Mouse (Mus musculus) lung, postnatal 25 days (tissue): ENCODE data around the gene Gm49388.
"Not testable (repeated sequence)": the region's sequence is repeated elsewhere in the genome, so short reads cannot be mapped to it uniquely, and the experiment has no call there.

Experiments
- DNase-seq: peaks from one replicate; pipeline ENCODE4 v3.0.0; 2022; ENCODE audit warnings: low spot score

The Gm49388 gene

GRCm38 (mm10) chr7:127768346-127768996 is 16.9 kb upstream of the Gm49388 start:
- peak; percentile 16 for DNase-seq

GRCm38 (mm10) chr7:127768997-127769593 is 16.3 kb upstream of the Gm49388 start:
- peak; percentile 98 for DNase-seq

DNA sequence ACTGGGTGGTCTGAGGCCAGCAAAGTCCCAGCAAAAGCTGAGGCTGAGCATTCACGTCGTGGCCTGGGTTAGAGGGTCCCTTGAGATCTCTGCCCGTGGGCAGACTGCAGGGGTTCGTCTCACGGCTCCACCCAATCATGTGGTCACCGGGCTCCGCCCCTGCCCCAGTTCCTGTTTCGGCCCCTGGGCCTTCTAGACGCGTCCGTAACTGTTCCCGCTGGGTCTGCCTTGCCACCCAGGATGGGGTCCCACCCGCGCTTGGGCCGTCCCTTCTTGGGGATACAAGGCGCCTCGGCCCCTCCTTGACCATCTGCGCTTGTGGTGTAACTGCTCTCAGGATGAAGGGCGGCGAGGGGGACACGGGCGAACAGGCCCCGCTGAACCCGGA is 15.8 kb upstream of the Gm49388 start, which contains the start of gene Orai3:
Gene Orai3, plus strand, starts transcription at position 165 of the 388 bp plus-strand sequence.
- DNase-seq: peak; percentile 92

DNA sequence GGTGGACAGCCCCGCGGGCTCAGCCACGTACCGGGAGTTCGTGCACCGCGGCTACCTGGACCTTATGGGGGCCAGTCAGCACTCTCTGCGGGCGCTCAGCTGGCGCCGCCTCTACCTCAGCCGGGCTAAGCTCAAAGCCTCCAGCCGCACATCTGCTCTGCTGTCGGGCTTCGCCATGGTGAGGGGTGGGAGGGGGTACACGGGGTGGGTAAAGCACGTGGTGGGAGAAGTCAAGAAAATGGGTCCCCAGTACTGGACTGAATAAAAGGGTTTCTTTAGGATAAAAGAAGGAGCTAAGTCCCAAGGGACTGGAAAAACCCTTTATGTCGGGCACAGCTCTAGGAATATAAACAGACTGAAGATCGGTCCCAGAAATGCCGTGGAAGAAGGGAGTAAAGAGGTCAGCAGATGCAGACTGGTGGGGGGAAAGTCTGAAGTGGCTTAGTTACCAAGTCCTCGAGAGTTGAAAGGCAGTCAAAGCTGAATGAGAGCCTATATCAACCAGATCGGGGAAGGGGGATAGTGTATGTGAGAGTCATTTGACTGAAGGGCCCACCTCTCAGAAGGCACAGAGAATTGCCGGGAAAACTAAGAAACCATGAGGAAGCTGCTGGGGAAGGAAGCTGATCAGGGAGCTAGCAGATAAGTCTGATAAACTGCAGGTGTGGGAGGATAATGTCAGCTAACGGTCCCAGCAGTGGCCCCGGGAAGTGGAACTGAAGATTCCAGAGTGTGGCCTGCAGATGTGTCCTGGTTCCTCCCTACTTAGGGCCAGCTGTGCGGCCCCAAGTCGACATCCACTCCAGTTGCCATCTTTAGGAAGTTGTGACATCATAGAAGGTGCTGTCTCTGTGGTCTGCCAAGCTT is 15.1 kb upstream of the Gm49388 start:
- no peak for DNase-seq

GRCm38 (mm10) chr7:127771262-127771661 is 14.1 kb upstream of the Gm49388 start:
- DNase-seq: no peak

DNA sequence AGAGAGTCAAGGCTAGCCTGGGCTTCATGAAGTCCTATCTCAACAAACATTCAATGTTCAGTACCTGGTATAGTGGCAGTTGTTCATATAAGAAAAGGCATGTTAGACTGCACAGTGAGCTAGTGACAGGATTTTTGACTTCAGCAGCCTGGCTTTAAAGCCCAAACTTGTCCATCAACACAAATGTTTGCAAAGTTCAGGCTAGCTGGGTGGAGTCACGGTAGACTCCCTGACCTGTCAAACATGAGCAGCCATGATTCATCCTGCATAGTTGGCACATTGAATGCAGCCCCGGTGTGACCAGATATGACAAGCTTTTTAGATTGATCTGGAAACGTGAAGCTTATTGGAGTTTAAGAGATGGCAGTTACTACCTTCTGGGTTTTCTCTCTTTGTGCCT is 13.3 kb upstream of the Gm49388 start:
- no peak for DNase-seq

DNA sequence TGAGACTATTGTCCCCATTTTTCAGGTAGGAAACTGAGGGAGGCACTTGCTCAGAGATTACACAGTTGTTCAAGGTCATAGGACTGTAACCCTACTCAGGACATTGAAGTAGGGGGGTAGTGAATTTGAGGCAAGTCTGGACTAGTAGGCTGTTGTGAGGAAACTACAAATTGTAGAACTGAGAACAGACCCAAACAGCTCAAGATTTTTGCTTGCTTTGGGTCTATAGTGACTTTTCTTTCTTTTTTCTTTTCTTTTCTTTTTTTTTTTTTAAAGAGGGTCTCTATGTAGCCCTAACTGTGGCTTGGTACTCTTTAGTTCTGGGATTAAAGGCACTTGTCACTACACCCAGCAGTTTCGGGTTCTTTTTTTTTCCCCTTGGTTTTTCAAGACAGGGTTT is 12.9 kb upstream of the Gm49388 start:
- no peak for DNase-seq

GRCm38 (mm10) chr7:127773664-127774384 is 11.6 kb upstream of the Gm49388 start:
- peak; percentile 62 for DNase-seq

- not testable (repeated sequence) for DNase-seq
These were observed 9.6 kb upstream of the Gm49388 start for GRCm38 (mm10) chr7:127775837-127776236.

GRCm38 (mm10) chr7:127776426-127776825 is 9.0 kb upstream of the Gm49388 start, which contains the start of gene Setd1a:
Gene Setd1a (plus strand): TSS chr7:127776670.
- DNase-seq: peak; percentile 88

DNA sequence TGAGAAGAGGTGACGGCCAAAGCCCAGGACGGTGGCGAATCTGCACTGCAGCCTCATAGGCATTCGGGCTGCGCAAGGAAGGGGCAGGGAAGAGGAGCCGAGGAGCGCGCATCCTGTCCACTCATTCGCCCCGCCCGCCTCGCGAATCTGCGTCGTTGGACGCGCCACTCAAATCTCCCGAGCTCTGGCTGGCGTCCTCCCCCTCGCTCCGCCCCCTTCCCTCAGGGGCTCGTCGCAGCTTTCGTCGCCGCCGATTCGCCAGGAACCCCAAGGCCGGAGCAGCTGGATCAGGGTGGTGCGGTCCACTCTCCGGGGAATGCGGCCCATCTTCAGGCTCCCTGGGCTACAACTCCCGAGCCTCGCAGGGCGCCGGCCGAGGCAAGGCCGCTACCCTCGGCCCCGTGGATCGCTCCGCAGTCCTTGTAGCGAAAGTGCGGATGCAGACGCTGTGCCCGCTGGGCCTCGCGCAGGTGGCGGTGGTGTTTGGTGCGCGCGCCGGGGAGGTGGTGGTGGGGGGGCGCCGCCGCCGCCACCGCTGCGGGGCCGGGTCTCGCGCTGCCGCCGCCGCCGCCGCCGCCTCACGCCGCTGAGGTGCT is 8.4 kb upstream of the Gm49388 start:
- peak; percentile 97 for DNase-seq

DNA sequence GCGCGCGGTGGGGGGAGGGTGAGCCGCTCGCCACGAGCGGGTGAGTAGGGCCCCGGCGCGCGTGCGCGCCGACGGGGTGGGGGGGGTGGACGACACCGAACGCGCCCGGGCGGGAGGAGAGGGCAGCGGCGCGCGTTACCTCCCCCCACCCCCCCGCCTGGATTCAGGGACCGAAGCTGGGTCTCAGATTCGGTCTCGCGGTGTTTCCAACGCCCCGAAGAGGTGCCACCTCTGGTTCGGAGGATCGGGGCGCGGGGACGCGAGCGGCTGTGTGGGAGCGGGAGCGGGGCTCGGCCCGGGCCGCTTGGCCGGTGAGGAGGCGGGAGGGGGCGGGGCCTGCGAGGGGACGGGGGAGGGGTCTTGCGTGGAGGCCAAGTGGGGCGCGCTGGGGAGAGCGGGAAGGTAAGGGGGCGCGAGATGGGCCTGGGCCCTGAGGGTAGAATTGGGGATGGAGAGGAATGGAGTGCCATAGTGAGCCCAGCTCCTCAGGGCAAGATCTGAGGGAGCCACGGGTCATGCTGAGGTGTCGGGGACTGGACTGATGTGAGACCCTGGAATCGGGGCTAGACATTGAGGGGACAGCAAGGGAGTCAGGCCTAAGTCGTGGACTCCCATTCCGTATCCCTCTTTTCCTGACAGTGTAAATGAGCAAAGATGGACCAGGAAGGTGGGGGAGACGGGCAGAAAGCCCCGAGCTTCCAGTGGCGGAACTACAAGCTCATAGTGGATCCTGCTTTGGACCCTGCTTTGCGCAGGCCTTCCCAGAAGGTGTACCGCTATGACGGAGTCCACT is 7.7 kb upstream of the Gm49388 start:
- peak; percentile 16 for DNase-seq

DNA sequence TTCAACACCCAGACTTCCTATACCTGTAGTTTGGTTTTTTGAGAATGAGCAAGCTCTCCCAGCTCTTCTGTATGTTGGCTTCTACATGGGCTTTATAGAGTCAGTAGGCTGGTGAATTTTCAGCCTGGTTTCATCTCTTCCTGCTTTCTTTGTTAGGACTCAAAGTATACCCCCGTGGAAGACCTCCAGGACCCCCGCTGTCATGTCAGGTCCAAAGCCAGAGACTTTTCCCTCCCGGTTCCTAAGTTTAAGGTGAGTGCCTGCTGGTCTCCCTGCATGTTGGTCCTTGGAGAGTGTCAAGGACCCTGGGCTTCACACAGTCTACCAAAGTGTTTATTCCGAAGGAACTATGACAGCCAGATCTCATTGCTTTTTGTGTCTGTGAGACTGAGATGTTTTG is 7.1 kb upstream of the Gm49388 start:
- no peak for DNase-seq

GRCm38 (mm10) chr7:127797076-127797845 is 11.9 kb downstream of the Gm49388 start:
- no peak for DNase-seq

GRCm38 (mm10) chr7:127798591-127798990 is 13.2 kb downstream of the Gm49388 start:
- no peak for DNase-seq

DNA sequence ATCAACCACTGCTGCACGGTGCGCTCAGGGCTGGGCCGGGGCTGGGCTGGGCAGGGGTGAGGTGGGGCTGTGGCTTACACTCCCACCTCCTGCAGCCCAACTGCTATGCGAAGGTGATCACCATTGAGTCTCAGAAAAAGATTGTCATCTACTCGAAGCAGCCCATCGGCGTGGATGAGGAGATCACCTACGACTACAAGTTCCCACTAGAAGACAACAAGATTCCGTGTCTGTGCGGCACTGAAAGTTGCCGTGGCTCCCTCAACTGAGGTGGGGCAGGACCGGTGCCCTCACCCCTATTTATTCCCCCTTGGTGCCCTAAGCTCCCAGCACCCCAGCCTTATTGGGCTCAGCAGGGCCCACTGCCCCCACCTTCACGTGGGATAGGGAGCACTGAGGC is 13.8 kb downstream of the Gm49388 start:
- no peak for DNase-seq

DNA sequence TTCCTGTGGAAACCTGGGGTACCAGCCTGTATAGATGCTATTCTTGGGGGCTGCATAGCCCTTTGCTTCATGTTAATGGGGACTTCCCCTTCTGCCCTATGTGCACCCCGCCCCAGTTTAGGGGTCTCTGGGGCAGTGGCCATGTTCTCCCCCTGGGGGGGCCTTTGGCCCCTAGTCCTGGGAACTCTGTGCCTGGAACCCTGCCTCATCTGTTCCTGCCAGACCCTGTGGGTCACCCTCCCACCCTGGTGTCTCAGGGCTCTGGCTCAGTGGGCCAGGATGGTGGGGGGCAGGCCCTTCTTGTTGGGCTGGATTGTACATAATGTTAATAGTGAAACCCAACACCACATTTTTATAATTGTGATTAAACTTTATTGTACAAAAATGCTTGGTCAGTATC is 14.3 kb downstream of the Gm49388 start:
- no peak for DNase-seq

DNA sequence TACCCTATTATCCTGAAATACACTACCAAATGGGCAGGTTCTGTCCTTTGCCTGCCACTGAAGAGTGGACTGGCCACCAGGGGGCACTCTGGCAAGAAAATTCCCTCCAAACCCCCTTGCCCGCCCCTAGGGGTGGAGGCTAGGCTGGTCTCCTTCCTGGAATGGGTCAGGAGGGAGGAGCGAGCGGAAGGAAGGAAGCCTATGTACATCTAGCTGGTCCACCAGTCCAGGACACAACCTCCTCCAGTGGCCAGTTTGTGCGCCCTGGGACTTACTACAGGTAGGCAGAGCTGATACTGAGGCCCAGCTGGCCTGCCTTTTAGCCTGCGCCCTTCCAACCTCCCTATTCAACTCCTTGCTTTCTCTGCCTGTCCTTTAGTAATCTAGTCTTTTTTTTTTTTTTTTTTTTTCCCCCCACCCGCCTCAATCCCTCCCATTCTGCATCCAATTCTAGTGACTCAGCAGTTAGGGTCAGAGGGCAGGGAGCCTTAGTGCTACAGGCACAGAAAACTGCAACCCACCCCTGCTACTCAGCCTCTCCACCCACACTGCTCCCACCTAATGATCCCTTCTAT is 15.1 kb downstream of the Gm49388 start, which contains the start of gene Hsd3b7:
Gene Hsd3b7, plus strand, starts transcription at position 170 of the 575 bp plus-strand sequence.
- DNase-seq: peak; percentile 95

- no peak for DNase-seq
These were observed 15.7 kb downstream of the Gm49388 start for GRCm38 (mm10) chr7:127801010-127801621.
